ENCODE assay signal across 8 mouse cellular contexts in the genomic region with DNA sequence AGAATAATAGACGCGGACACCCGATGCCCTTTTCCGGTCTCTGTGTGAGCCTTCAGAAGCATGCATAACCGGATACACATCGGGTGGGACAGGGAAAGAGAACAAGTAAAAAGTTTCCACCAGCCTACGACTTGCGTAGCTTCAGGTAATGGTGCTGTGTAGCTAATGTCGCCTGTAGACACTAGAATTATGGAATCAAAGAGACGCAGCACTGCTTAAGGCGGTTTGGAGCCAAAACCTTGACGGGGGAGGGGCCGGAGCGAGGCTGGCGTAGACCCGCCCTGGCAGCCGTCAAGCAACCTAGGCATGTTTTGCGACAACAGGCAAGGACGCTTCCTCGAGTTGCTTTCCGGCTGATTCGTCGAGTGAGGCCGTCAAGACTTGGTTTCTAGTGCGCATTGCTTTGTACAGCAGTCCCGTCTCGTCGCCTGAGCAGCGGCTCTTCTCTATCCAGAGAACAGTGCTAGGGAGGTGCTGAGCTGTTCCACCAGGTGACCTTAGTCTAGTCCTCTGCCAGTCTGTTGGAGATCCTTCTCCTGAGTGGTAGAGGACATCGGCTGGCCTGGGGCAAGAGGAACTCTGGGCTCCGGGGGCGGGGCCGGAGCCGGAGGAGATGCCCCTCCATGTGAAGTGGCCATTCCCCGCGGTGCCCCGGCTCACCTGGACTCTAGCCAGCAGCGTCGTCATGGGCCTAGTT. TPM values are rescaled to one million over a fixed set of nuclear protein-coding genes. Genes with fewer than 3 reads are reported as not detected.
A peak's percentile ranks its signal among the peaks of the same experiment; 100 is the strongest.
DNase-seq lines count a peak whose midpoint lies in the region; ATAC-seq and TF ChIP-seq lines count a peak whose summit lies in the region.

No protein-coding gene starts in this region.

- peak overlapping the region; percentile 93 for H3K9ac ChIP-seq in CH12.LX (ENCODE audit: insufficient read depth, low read depth)
- H3K9ac ChIP-seq in forebrain, embryonic 12.5 days: peak overlapping the region; percentile 67
- H3K9ac ChIP-seq in heart, postnatal 0 days (replicated peaks; ENCODE audit: low read depth, low read length): peak overlapping the region; percentile 70
- H3K9ac ChIP-seq in liver, embryonic 16.5 days (ENCODE audit: low read depth, low read length): peak overlapping the region; percentile 71
- peak overlapping the region; percentile 83 for H3K9ac ChIP-seq in neural tube, embryonic 13.5 days

- TF ChIP-seq RAD21 in CH12.LX (IDR thresholded peaks at IDR 0.05; ENCODE audit: low read depth, low read length): no peak

- dilution Hi-C loops in CH12.LX (cut with MboI; ENCODE audit: extremely low pct_ligation_motif_present, extremely low pct_unique_long_range_greater_than_20kb, low sequenced_read_pairs): no loop called here

- H3K4me1 ChIP-seq in CH12.LX (ENCODE audit: control insufficient read depth in 1 of 2, insufficient read depth in 2 of 2): peaks cover 0 to 10% of the 10 kb centered on the region in 2 experiments; a peak in 2 of 4 replicates
- peaks cover 10% of the 10 kb centered on the region for H3K4me1 ChIP-seq in forebrain, embryonic 12.5 days
- 0 out of 2 replicates have a peak, but pooled peaks cover 3% of the 10 kb centered on the region for H3K4me1 ChIP-seq in heart, postnatal 0 days (ENCODE audit: control insufficient read depth, insufficient read depth)
- peaks cover 5% of the 10 kb centered on the region for H3K4me1 ChIP-seq in liver, embryonic 16.5 days (ENCODE audit: control insufficient read depth, low read depth, low read length)
- H3K4me1 ChIP-seq in neural tube, embryonic 13.5 days (replicated peaks): peaks cover 21% of the 10 kb centered on the region

- in situ Hi-C loops in CH12.LX (cut with MboI; ENCODE audit: low pct_ligation_motif_present, low pct_unique_long_range_greater_than_20kb, low sequenced_read_pairs): no loop called here

- H3K79me2 ChIP-seq in CH12.LX (replicated peaks; ENCODE audit: control insufficient read depth, extremely low read depth, insufficient read depth, poor library complexity, severe bottlenecking): peaks cover 11% of the 10 kb centered on the region

- TF ChIP-seq CTCF in CH12.LX (conservative IDR thresholded peaks at IDR 0.05 in 1 of 2, IDR thresholded peaks at IDR 0.05 in 1 of 2; ENCODE audit: low read depth in 2 of 2, low read length in 2 of 2): no peak
- no peak for TF ChIP-seq CTCF in heart, postnatal 0 days (IDR thresholded peaks at IDR 0.05; ENCODE audit: low read depth)

- H3K9me3 ChIP-seq in CH12.LX (replicated peaks; ENCODE audit: low read length): no peaks in the 10 kb centered on the region
- H3K9me3 ChIP-seq in forebrain, embryonic 12.5 days: no peaks in the 10 kb centered on the region
- H3K9me3 ChIP-seq in heart, postnatal 0 days (replicated peaks; ENCODE audit: control insufficient read depth, low read length): no peaks in the 10 kb centered on the region
- no peaks in the 10 kb centered on the region for H3K9me3 ChIP-seq in liver, embryonic 16.5 days (replicated peaks; ENCODE audit: control insufficient read depth, low read length)
- H3K9me3 ChIP-seq in neural tube, embryonic 13.5 days: no peaks in the 10 kb centered on the region

- no peaks in the 10 kb centered on the region for H3K27me3 ChIP-seq in CH12.LX (replicated peaks)
- H3K27me3 ChIP-seq in forebrain, embryonic 12.5 days: no peaks in the 10 kb centered on the region
- H3K27me3 ChIP-seq in heart, postnatal 0 days (ENCODE audit: control insufficient read depth, insufficient read depth, low read length): no peaks in the 10 kb centered on the region
- H3K27me3 ChIP-seq in liver, embryonic 16.5 days (ENCODE audit: control insufficient read depth, insufficient read depth, low read depth, low read length): no peaks in the 10 kb centered on the region
- no peaks in the 10 kb centered on the region for H3K27me3 ChIP-seq in neural tube, embryonic 13.5 days

- peak overlapping the region; percentile 71 to 97 (median 76) for H3K4me3 ChIP-seq in CH12.LX (replicated peaks in 1 of 3; ENCODE audit: low read depth in 2 of 3, low read length in 2 of 3, poor library complexity in 1 of 3)
- peak overlapping the region; percentile 52 for H3K4me3 ChIP-seq in forebrain, embryonic 12.5 days (replicated peaks)
- H3K4me3 ChIP-seq in heart, postnatal 0 days (ENCODE audit: low read depth, low read length): peak overlapping the region; percentile 66
- H3K4me3 ChIP-seq in liver, embryonic 16.5 days (ENCODE audit: low read depth, low read length): peak overlapping the region; percentile 71
- H3K4me3 ChIP-seq in neural tube, embryonic 13.5 days: peak overlapping the region; percentile 58

- H3K4me2 ChIP-seq in CH12.LX (ENCODE audit: insufficient read depth, low read depth, poor library complexity, severe bottlenecking): peak overlapping the region; percentile 78
- peak overlapping the region; percentile 68 for H3K4me2 ChIP-seq in forebrain, embryonic 12.5 days
- H3K4me2 ChIP-seq in heart, postnatal 0 days (ENCODE audit: low read depth, low read length): peak overlapping the region; percentile 69
- H3K4me2 ChIP-seq in liver, embryonic 16.5 days (ENCODE audit: low read depth, low read length): peak overlapping the region; percentile 82
- peak overlapping the region; percentile 74 for H3K4me2 ChIP-seq in neural tube, embryonic 13.5 days

- peak; percentile 83 for DNase-seq in CH12.LX (ENCODE audit: extremely low read depth)
- peak; percentile 77 for DNase-seq in c-Kit-positive CD71-positive TER-119-positive erythroid progenitor cells, embryonic 14.5 days (ENCODE audit: low spot score)
- DNase-seq in heart, postnatal 0 days (ENCODE audit: low spot score): peak; percentile 81
- peak; percentile 87 to 92 for DNase-seq in kidney, postnatal 4 days
- DNase-seq in telencephalon, adult 2 months (ENCODE audit: low read depth, low spot score): peak; percentile 85

- H3K36me3 ChIP-seq in CH12.LX (replicated peaks in 1 of 2; ENCODE audit: control insufficient read depth in 1 of 2, insufficient read depth in 1 of 2, low read length in 1 of 2): peaks cover 1 to 22% of the 10 kb centered on the region in 2 experiments
- no peaks in the 10 kb centered on the region for H3K36me3 ChIP-seq in forebrain, embryonic 12.5 days (replicated peaks)
- H3K36me3 ChIP-seq in heart, postnatal 0 days (replicated peaks; ENCODE audit: control insufficient read depth, insufficient read depth, low read length): no peaks in the 10 kb centered on the region
- H3K36me3 ChIP-seq in liver, embryonic 16.5 days (ENCODE audit: control insufficient read depth, insufficient read depth): no peaks in the 10 kb centered on the region
- H3K36me3 ChIP-seq in neural tube, embryonic 13.5 days: no peaks in the 10 kb centered on the region

- H3K27ac ChIP-seq in CH12.LX (ENCODE audit: insufficient read depth, low read depth): peak overlapping the region; percentile 80
- peak overlapping the region; percentile 75 for H3K27ac ChIP-seq in forebrain, embryonic 12.5 days
- peak overlapping the region; percentile 95 for H3K27ac ChIP-seq in heart, postnatal 0 days (ENCODE audit: low read depth)
- H3K27ac ChIP-seq in liver, embryonic 16.5 days (ENCODE audit: low read length): peak overlapping the region; percentile 94
- H3K27ac ChIP-seq in neural tube, embryonic 13.5 days (replicated peaks): peak overlapping the region; percentile 89

- WGBS in forebrain, embryonic 12.5 days: 20% methylated on average over 39 of the region's 39 CpGs
- WGBS in heart, postnatal 0 days: 15% methylated on average over 39 of the region's 39 CpGs
- 24% methylated on average over 39 of the region's 39 CpGs for WGBS in liver, embryonic 16.5 days (ENCODE audit: insufficient replicate concordance)
- WGBS in neural tube, embryonic 13.5 days: 20% methylated on average over 39 of the region's 39 CpGs

- ATAC-seq in forebrain, embryonic 12.5 days (ENCODE audit: low FRiP score): peak; percentile 86
- peak; percentile 75 for ATAC-seq in heart, postnatal 0 days (ENCODE audit: insufficient read depth, low read depth)
- peak; percentile 49 for ATAC-seq in liver, embryonic 16.5 days (ENCODE audit: low read depth)
- peak; percentile 89 for ATAC-seq in neural tube, embryonic 13.5 days (ENCODE audit: low read depth)

- no peak for TF ChIP-seq EP300 in CH12.LX (IDR thresholded peaks at IDR 0.05; ENCODE audit: low read length)
- no peak; the same call in 1 of the 2 replicates for TF ChIP-seq EP300 in heart, postnatal 0 days (IDR thresholded peaks at IDR 0.05; ENCODE audit: low read depth)

- TF ChIP-seq POLR2A in CH12.LX (IDR thresholded peaks at IDR 0.05; ENCODE audit: low read depth, low read length): peak; percentile 72

RNA-seq across cellular contexts. Expression of gene Dnase1l1, which starts 0.4 kb away (rescaled TPM):
- 3.4 and 4.7 TPM in 2 replicates for total RNA-seq in CH12.LX (2012; rRNA removed)
- total RNA-seq in CH12.LX (2014; rRNA removed): 3.8 and 5.1 TPM in 2 replicates
- 4.3 and 4.6 TPM in 2 replicates for polyA plus RNA-seq in CH12.LX (2012; ENCODE audit: insufficient read length, low read depth)
- 5.0 TPM in 2 replicates for polyA plus RNA-seq in forebrain, embryonic 12.5 days (2016; fragmentation: Nextera tagmentation; extraction: Ambion mirVana)
- 11.7 and 26.5 TPM in 2 replicates for total RNA-seq in heart, postnatal 0 days (2014; rRNA removed; ENCODE audit: low replicate concordance)
- polyA plus RNA-seq in heart, postnatal 0 days (2015; fragmentation: Nextera tagmentation; extraction: Ambion mirVana): 14.5 and 15.8 TPM in 2 replicates
- 22.0 and 23.6 TPM in 2 replicates for polyA plus RNA-seq in liver, embryonic 16.5 days (2015; fragmentation: Nextera tagmentation; extraction: Ambion mirVana)
- polyA plus RNA-seq in neural tube, embryonic 13.5 days (2015; fragmentation: Nextera tagmentation; extraction: Ambion mirVana): 3.4 and 4.5 TPM in 2 replicates

RNA-seq across cellular contexts. Expression of gene Taz, which starts 0.8 kb away (rescaled TPM):
- total RNA-seq in CH12.LX (2012; rRNA removed) (31.9 and 40.4 TPM in 2 replicates), CH12.LX (2014; rRNA removed) (29.2 and 31.6 TPM in 2 replicates)
- 25.6 and 29.0 TPM in 2 replicates for polyA plus RNA-seq in CH12.LX (2012; ENCODE audit: insufficient read length, low read depth)
- polyA plus RNA-seq in forebrain, embryonic 12.5 days (2016; fragmentation: Nextera tagmentation; extraction: Ambion mirVana): 81.6 and 84.3 TPM in 2 replicates
- 69.3 and 71.1 TPM in 2 replicates for total RNA-seq in heart, postnatal 0 days (2014; rRNA removed; ENCODE audit: low replicate concordance)
- 60.9 and 69.7 TPM in 2 replicates for polyA plus RNA-seq in heart, postnatal 0 days (2015; fragmentation: Nextera tagmentation; extraction: Ambion mirVana)
- 27.8 and 30.2 TPM in 2 replicates for polyA plus RNA-seq in liver, embryonic 16.5 days (2015; fragmentation: Nextera tagmentation; extraction: Ambion mirVana)
- 80.2 and 86.0 TPM in 2 replicates for polyA plus RNA-seq in neural tube, embryonic 13.5 days (2015; fragmentation: Nextera tagmentation; extraction: Ambion mirVana)

RNA-seq across cellular contexts. Expression of gene Rpl10, which starts 11.9 kb away (rescaled TPM):
- 3,647 and 3,697 TPM in 2 replicates for total RNA-seq in CH12.LX (2012; rRNA removed)
- total RNA-seq in CH12.LX (2014; rRNA removed): 3,137 and 3,420 TPM in 2 replicates
- polyA plus RNA-seq in CH12.LX (2012; ENCODE audit: insufficient read length, low read depth): 200 and 459 TPM in 2 replicates
- 555 and 564 TPM in 2 replicates for polyA plus RNA-seq in forebrain, embryonic 12.5 days (2016; fragmentation: Nextera tagmentation; extraction: Ambion mirVana)
- 2,015 and 2,184 TPM in 2 replicates for total RNA-seq in heart, postnatal 0 days (2014; rRNA removed; ENCODE audit: low replicate concordance)
- 410 and 447 TPM in 2 replicates for polyA plus RNA-seq in heart, postnatal 0 days (2015; fragmentation: Nextera tagmentation; extraction: Ambion mirVana)
- 375 and 448 TPM in 2 replicates for polyA plus RNA-seq in liver, embryonic 16.5 days (2015; fragmentation: Nextera tagmentation; extraction: Ambion mirVana)
- 582 and 609 TPM in 2 replicates for polyA plus RNA-seq in neural tube, embryonic 13.5 days (2015; fragmentation: Nextera tagmentation; extraction: Ambion mirVana)

RNA-seq across cellular contexts. Expression of gene Atp6ap1, which starts 14.4 kb away (rescaled TPM):
- total RNA-seq in CH12.LX (2012; rRNA removed) (47.2 and 53.8 TPM in 2 replicates), CH12.LX (2014; rRNA removed) (52.8 and 53.3 TPM in 2 replicates)
- polyA plus RNA-seq in CH12.LX (2012; ENCODE audit: insufficient read length, low read depth): 61.3 and 66.4 TPM in 2 replicates
- polyA plus RNA-seq in forebrain, embryonic 12.5 days (2016; fragmentation: Nextera tagmentation; extraction: Ambion mirVana): 101 and 104 TPM in 2 replicates
- total RNA-seq in heart, postnatal 0 days (2014; rRNA removed; ENCODE audit: low replicate concordance): 114 and 125 TPM in 2 replicates
- polyA plus RNA-seq in heart, postnatal 0 days (2015; fragmentation: Nextera tagmentation; extraction: Ambion mirVana): 92.3 and 92.8 TPM in 2 replicates
- 79.2 and 79.8 TPM in 2 replicates for polyA plus RNA-seq in liver, embryonic 16.5 days (2015; fragmentation: Nextera tagmentation; extraction: Ambion mirVana)
- 215 and 225 TPM in 2 replicates for polyA plus RNA-seq in neural tube, embryonic 13.5 days (2015; fragmentation: Nextera tagmentation; extraction: Ambion mirVana)

RNA-seq across cellular contexts. Expression of gene Gdi1, which starts 22.3 kb away (rescaled TPM):
- 29.6 and 42.7 TPM in 2 replicates for total RNA-seq in CH12.LX (2012; rRNA removed)
- total RNA-seq in CH12.LX (2014; rRNA removed): 32.4 and 37.0 TPM in 2 replicates
- polyA plus RNA-seq in CH12.LX (2012; ENCODE audit: insufficient read length, low read depth): 60.8 and 66.5 TPM in 2 replicates
- 561 and 617 TPM in 2 replicates for polyA plus RNA-seq in forebrain, embryonic 12.5 days (2016; fragmentation: Nextera tagmentation; extraction: Ambion mirVana)
- total RNA-seq in heart, postnatal 0 days (2014; rRNA removed; ENCODE audit: low replicate concordance): 62.1 and 81.6 TPM in 2 replicates
- polyA plus RNA-seq in heart, postnatal 0 days (2015; fragmentation: Nextera tagmentation; extraction: Ambion mirVana): 72.1 and 75.5 TPM in 2 replicates
- polyA plus RNA-seq in liver, embryonic 16.5 days (2015; fragmentation: Nextera tagmentation; extraction: Ambion mirVana): 57.2 and 63.5 TPM in 2 replicates
- polyA plus RNA-seq in neural tube, embryonic 13.5 days (2015; fragmentation: Nextera tagmentation; extraction: Ambion mirVana): 915 and 943 TPM in 2 replicates

Comparison
In these comparisons a context has a peak if more than half of its experiments do, and no peak if none do; other contexts are left out.
1. Peak in every context shown above with its lines: DNase-seq, ATAC-seq, H3K4me3 ChIP-seq and H3K27ac ChIP-seq.